25 mouse cellular contexts compared by ENCODE assay signal in genomic region chr1:40776102-40776501, GRCm38 (mm10). TPM values are rescaled to one million over a fixed set of nuclear protein-coding genes. Genes with fewer than 3 reads are reported as not detected.
DNase-seq lines count a peak whose midpoint lies in the region; ATAC-seq and TF ChIP-seq lines count a peak whose summit lies in the region.
"Had no signal": no experiment of that assay in that cellular context is flagged by ENCODE, and none has a peak within 500 bp of the region (broad histone marks: within the 10 kb centered on the region; RNA-seq: fewer than 3 reads in every experiment).

No protein-coding gene starts in this region.

- no peak overlapping the region for H3K9ac ChIP-seq in kidney, embryonic 14.5 days (ENCODE audit: low read depth, low read length)
- no peak overlapping the region for H3K9ac ChIP-seq in intestine, embryonic 15.5 days
- H3K9ac ChIP-seq in intestine, postnatal 0 days (ENCODE audit: low read depth, low read length) = no peak overlapping the region
- H3K9ac ChIP-seq: forebrain, embryonic 13.5 days; heart, embryonic 13.5 days; hindbrain, embryonic 12.5 days; hindbrain, embryonic 15.5 days had no signal

- no peak for ATAC-seq in kidney, embryonic 14.5 days (ENCODE audit: low FRiP score, low TSS enrichment)
- peak; percentile 46 for ATAC-seq in intestine, embryonic 15.5 days
- peak; percentile 65 for ATAC-seq in intestine, postnatal 0 days
- ATAC-seq: forebrain, embryonic 13.5 days; forebrain, embryonic 16.5 days; Patski had no signal

- peak; percentile 42 for DNase-seq in kidney, adult 11 months
- DNase-seq in kidney, adult 8-10 months = peak; percentile 41 to 72
- no peak for DNase-seq in kidney, postnatal 4 days
- no peak for DNase-seq in right cerebral cortex, postnatal 25 days
- DNase-seq: adrenal gland, postnatal 10 days; adrenal gland, postnatal 36 days; B cell, adult 2 months; cerebellum, adult 18-20 months; cerebellum, adult 9-10 months; cerebellum, postnatal 14 days; gastrocnemius, postnatal 10 days; heart, adult 18-20 months; heart, postnatal 14 days had no signal

- WGBS in kidney, embryonic 14.5 days = 89% methylated on average over 2 of the region's 2 CpGs
- WGBS in intestine, embryonic 15.5 days = 63% methylated on average over 2 of the region's 2 CpGs
- WGBS in intestine, postnatal 0 days = 45% methylated on average over 2 of the region's 2 CpGs

- H3K4me3 ChIP-seq in kidney, embryonic 14.5 days (ENCODE audit: low read length) = no peak overlapping the region
- H3K4me3 ChIP-seq in intestine, embryonic 15.5 days (replicated peaks) = no peak overlapping the region
- H3K4me3 ChIP-seq in intestine, postnatal 0 days (ENCODE audit: low read depth, low read length) = no peak overlapping the region
- H3K4me3 ChIP-seq: forebrain, embryonic 10.5 days; forebrain, embryonic 13.5 days; heart, embryonic 13.5 days; hindbrain, embryonic 12.5 days; hindbrain, embryonic 15.5 days had no signal

- H3K9me3 ChIP-seq in kidney, embryonic 14.5 days (ENCODE audit: control insufficient read depth, low read length) = peaks cover 9% of the 10 kb centered on the region
- H3K9me3 ChIP-seq in intestine, embryonic 15.5 days = no peaks in the 10 kb centered on the region
- H3K9me3 ChIP-seq in intestine, postnatal 0 days (ENCODE audit: control insufficient read depth) = peaks cover 6% of the 10 kb centered on the region; the same call in 1 of the 2 replicates

- no peaks in the 10 kb centered on the region for H3K27me3 ChIP-seq in kidney, embryonic 14.5 days (ENCODE audit: control insufficient read depth, insufficient read depth, low read length)
- H3K27me3 ChIP-seq in intestine, embryonic 15.5 days (replicated peaks) = no peaks in the 10 kb centered on the region
- no peaks in the 10 kb centered on the region for H3K27me3 ChIP-seq in intestine, postnatal 0 days (replicated peaks; ENCODE audit: control insufficient read depth, insufficient read depth, low read length)
- H3K27me3 ChIP-seq: CH12.LX; forebrain, embryonic 13.5 days; heart, embryonic 13.5 days; hindbrain, embryonic 12.5 days; hindbrain, embryonic 15.5 days; Patski had no signal

- H3K27ac ChIP-seq in kidney, embryonic 14.5 days (ENCODE audit: low read depth, low read length) = no peak overlapping the region
- no peak overlapping the region for H3K27ac ChIP-seq in intestine, embryonic 15.5 days
- no peak overlapping the region for H3K27ac ChIP-seq in intestine, postnatal 0 days (ENCODE audit: low read depth, low read length)
- H3K27ac ChIP-seq: forebrain, embryonic 10.5 days; forebrain, embryonic 13.5 days; heart, embryonic 13.5 days; hindbrain, embryonic 12.5 days; hindbrain, embryonic 15.5 days had no signal

- no peak for TF ChIP-seq CTCF in intestine, postnatal 0 days (IDR thresholded peaks at IDR 0.05; ENCODE audit: low read depth)

- H3K36me3 ChIP-seq in kidney, embryonic 14.5 days (ENCODE audit: control insufficient read depth, insufficient read depth, low read length) = peaks cover 5% of the 10 kb centered on the region; the same call in 1 of the 2 replicates
- H3K36me3 ChIP-seq in intestine, embryonic 15.5 days = peaks cover 7% of the 10 kb centered on the region
- peaks cover 33% of the 10 kb centered on the region for H3K36me3 ChIP-seq in intestine, postnatal 0 days (ENCODE audit: control insufficient read depth, insufficient read depth)

- no peak overlapping the region for H3K4me2 ChIP-seq in kidney, embryonic 14.5 days (replicated peaks; ENCODE audit: low read depth, low read length)
- no peak overlapping the region for H3K4me2 ChIP-seq in intestine, embryonic 15.5 days (replicated peaks)
- no peak overlapping the region for H3K4me2 ChIP-seq in intestine, postnatal 0 days (replicated peaks; ENCODE audit: low read depth)
- H3K4me2 ChIP-seq: forebrain, embryonic 13.5 days; heart, embryonic 13.5 days; hindbrain, embryonic 12.5 days; hindbrain, embryonic 15.5 days had no signal

- H3K4me1 ChIP-seq in kidney, embryonic 14.5 days (ENCODE audit: control insufficient read depth, insufficient read depth, low read length) = no peaks in the 10 kb centered on the region
- no peaks in the 10 kb centered on the region for H3K4me1 ChIP-seq in intestine, embryonic 15.5 days (replicated peaks)
- 0 out of 2 replicates have a peak, but pooled peaks cover 6% of the 10 kb centered on the region for H3K4me1 ChIP-seq in intestine, postnatal 0 days (replicated peaks; ENCODE audit: control insufficient read depth, insufficient read depth, low read length)
- H3K4me1 ChIP-seq: forebrain, embryonic 10.5 days; forebrain, embryonic 13.5 days; heart, embryonic 13.5 days; hindbrain, embryonic 12.5 days; hindbrain, embryonic 15.5 days had no signal

RNA-seq across cellular contexts. Expression of gene Mfsd9, which starts 14.4 kb away (rescaled TPM):
- polyA plus RNA-seq in kidney, embryonic 14.5 days (2014; fragmentation: Nextera tagmentation; extraction: Ambion mirVana) = 2.4 and 4.5 TPM in 2 replicates
- 4.7 and 4.8 TPM in 2 replicates for polyA plus RNA-seq in intestine, embryonic 15.5 days (2015; fragmentation: Nextera tagmentation; extraction: Ambion mirVana)
- polyA plus RNA-seq in intestine, postnatal 0 days (2015; fragmentation: Nextera tagmentation; extraction: Ambion mirVana) = 7.6 and 7.8 TPM in 2 replicates

RNA-seq across cellular contexts. Expression of gene Tmem182, which starts 29.3 kb away (rescaled TPM):
- polyA plus RNA-seq in kidney, embryonic 14.5 days (2014; fragmentation: Nextera tagmentation; extraction: Ambion mirVana) = 0.50 TPM in 1 of 2 replicates, not detected in the other
- 0.11 and 0.25 TPM in 2 replicates for polyA plus RNA-seq in intestine, embryonic 15.5 days (2015; fragmentation: Nextera tagmentation; extraction: Ambion mirVana)
- polyA plus RNA-seq in intestine, postnatal 0 days (2015; fragmentation: Nextera tagmentation; extraction: Ambion mirVana) = 0.05 and 0.16 TPM in 2 replicates
- polyA plus RNA-seq: forebrain, embryonic 10.5 days; forebrain, embryonic 16.5 days; G1E; Patski had no signal

Comparison
In these comparisons a context has a peak if more than half of its experiments do, and no peak if none do; other contexts are left out.
1. DNase-seq: peak in kidney, adult 11 months (single experiment) and kidney, adult 8-10 months (2 of 2); none in kidney, postnatal 4 days (0 of 2) and right cerebral cortex, postnatal 25 days (single experiment).